Mouse (Mus musculus) lung, adult 2 months (tissue): ENCODE results near the gene Ankrd33. TPM values are rescaled to one million over a fixed set of nuclear protein-coding genes. Genes with fewer than 3 reads are reported as not detected.

Source experiments
- DNase-seq: peaks from one replicate; pipeline ENCODE4 v3.0.0; 2022
- H3K4me1 ChIP-seq: fragments of 200-500 bp; 2 replicates; pipeline ENCODE4 v1.6.1; 2011; ENCODE audit warnings: low read length; ENCODE audit not compliant: control insufficient read depth, insufficient read depth
- H3K4me3 ChIP-seq: fragments of 200-500 bp; replicated peaks from 2 replicates; pipeline ENCODE3; 2011; ENCODE audit warnings: low read depth, mild to moderate bottlenecking, control low read depth, low read length; ENCODE audit errors: extremely low read depth
- CTCF ChIP-seq: fragments of 200-500 bp; IDR thresholded peaks from 2 replicates; pipeline ENCODE4 v1.5.1; 2011; ENCODE audit warnings: mild to moderate bottlenecking, low read length, control low read depth; ENCODE audit not compliant: insufficient read depth
- POLR2A ChIP-seq: fragments of 200-500 bp; IDR thresholded peaks from 2 replicates; pipeline ENCODE4 v1.6.1; 2011; ENCODE audit warnings: low read depth, mild to moderate bottlenecking, control low read depth, low read length, borderline replicate concordance; ENCODE audit errors: extremely low read depth
- WGBS: fragments of 180-500 bp; shearing (Covaris S2); methylation state at CpG from one replicate; pipeline ENCODE4 v1.1.7; 2018; 5-methylcytosine and 5-hydroxymethylcytosine counted together
- polyA plus RNA-seq: library from polyadenylated mRNA; depleted of rRNA; stranded (reverse); fragments of >200 nt; gene quantifications from 2 replicates; pipeline ENCODE4 v1.2.3, GENCODE M21; 2012; rRNA removed

The Ankrd33 gene
- 0.10 and 0.28 TPM in 2 replicates for polyA plus RNA-seq

GRCm38 (mm10) chr15:101115511-101116110, at the start of gene Ankrd33:
Ankrd33 (plus strand) TSS chr15:101115755.
- TF ChIP-seq CTCF (no peak), POLR2A (no peak)
- Histone ChIP-seq H3K4me3 (no peak within 1 kb of the TSS), H3K4me1 (peaks cover 9% of the 10 kb centered on the region)
- no peak for DNase-seq
- WGBS: 72% methylated on average over 5 of the region's 5 CpGs

- TF ChIP-seq POLR2A (no peak), CTCF (no peak)
- Histone ChIP-seq H3K4me3 (no peak overlapping the region), H3K4me1 (peaks cover 12% of the 10 kb centered on the region)
- 46% methylated on average over 6 of the region's 6 CpGs for WGBS
- no peak for DNase-seq
These were observed 49.1 kb upstream of the Ankrd33 start for GRCm38 (mm10) chr15:101066364-101066847.

- TF ChIP-seq CTCF (no peak), POLR2A (no peak)
- no peak for DNase-seq
- H3K4me3 ChIP-seq: no peak overlapping the region
- H3K4me1 ChIP-seq: peaks cover 14% of the 10 kb centered on the region
- WGBS: 72% methylated on average over 6 of the region's 9 CpGs
These were observed 48.4 kb upstream of the Ankrd33 start for GRCm38 (mm10) chr15:101066920-101067696.

GRCm38 (mm10) chr15:101068029-101068428, 47.5 kb upstream of the Ankrd33 start:
- peaks cover 16% of the 10 kb centered on the region for H3K4me1 ChIP-seq
- 57% methylated on average over 3 of the region's 3 CpGs for WGBS
- no peak for DNase-seq
- TF ChIP-seq POLR2A (no peak), CTCF (no peak)
- H3K4me3 ChIP-seq: no peak overlapping the region

- 75% methylated on average over 4 of the region's 4 CpGs for WGBS
- TF ChIP-seq POLR2A (no peak), CTCF (no peak)
- H3K4me1 ChIP-seq: peaks cover 16% of the 10 kb centered on the region
- no peak overlapping the region for H3K4me3 ChIP-seq
- DNase-seq: no peak
These were observed 46.9 kb upstream of the Ankrd33 start for GRCm38 (mm10) chr15:101068671-101069070.

- Histone ChIP-seq H3K4me3 (no peak overlapping the region), H3K4me1 (peaks cover 16% of the 10 kb centered on the region)
- DNase-seq: no peak
- TF ChIP-seq POLR2A (no peak), CTCF (no peak)
- 71% methylated on average over 9 of the region's 9 CpGs for WGBS
These were observed 45.8 kb upstream of the Ankrd33 start for GRCm38 (mm10) chr15:101069641-101070190.

GRCm38 (mm10) chr15:101070762-101071161, 44.8 kb upstream of the Ankrd33 start:
- Histone ChIP-seq H3K4me3 (no peak overlapping the region), H3K4me1 (peaks cover 13% of the 10 kb centered on the region)
- WGBS: 47% methylated on average over 5 of the region's 5 CpGs
- TF ChIP-seq POLR2A (no peak), CTCF (no peak)
- DNase-seq: peak; percentile 52

- Histone ChIP-seq H3K4me1 (peaks cover 11% of the 10 kb centered on the region), H3K4me3 (no peak overlapping the region)
- no peak for TF ChIP-seq POLR2A
- no peak for TF ChIP-seq CTCF
- WGBS: 36% methylated on average over 2 of the region's 2 CpGs
- no peak for DNase-seq
These were observed 42.8 kb upstream of the Ankrd33 start for GRCm38 (mm10) chr15:101072736-101073135.

- DNase-seq: no peak
- WGBS: 78% methylated on average over 5 of the region's 5 CpGs
These were observed 41.5 kb upstream of the Ankrd33 start for GRCm38 (mm10) chr15:101074067-101074466.

More at GRCm38 (mm10) chr15:101074067-101074466, 41.5 kb upstream of the Ankrd33 start:
- Histone ChIP-seq H3K4me3 (no peak overlapping the region), H3K4me1 (peaks cover 7% of the 10 kb centered on the region)
- TF ChIP-seq POLR2A: no peak
- TF ChIP-seq CTCF: no peak
